Mouse (Mus musculus) cerebellum, adult 11 months (tissue): ENCODE results near the gene Per3.
A peak's percentile ranks its signal among the peaks of the same experiment; 100 is the strongest.

Experiments used
- DNase-seq: peaks from one replicate; pipeline ENCODE4 v3.0.0; 2022

Per3 gene

DNA sequence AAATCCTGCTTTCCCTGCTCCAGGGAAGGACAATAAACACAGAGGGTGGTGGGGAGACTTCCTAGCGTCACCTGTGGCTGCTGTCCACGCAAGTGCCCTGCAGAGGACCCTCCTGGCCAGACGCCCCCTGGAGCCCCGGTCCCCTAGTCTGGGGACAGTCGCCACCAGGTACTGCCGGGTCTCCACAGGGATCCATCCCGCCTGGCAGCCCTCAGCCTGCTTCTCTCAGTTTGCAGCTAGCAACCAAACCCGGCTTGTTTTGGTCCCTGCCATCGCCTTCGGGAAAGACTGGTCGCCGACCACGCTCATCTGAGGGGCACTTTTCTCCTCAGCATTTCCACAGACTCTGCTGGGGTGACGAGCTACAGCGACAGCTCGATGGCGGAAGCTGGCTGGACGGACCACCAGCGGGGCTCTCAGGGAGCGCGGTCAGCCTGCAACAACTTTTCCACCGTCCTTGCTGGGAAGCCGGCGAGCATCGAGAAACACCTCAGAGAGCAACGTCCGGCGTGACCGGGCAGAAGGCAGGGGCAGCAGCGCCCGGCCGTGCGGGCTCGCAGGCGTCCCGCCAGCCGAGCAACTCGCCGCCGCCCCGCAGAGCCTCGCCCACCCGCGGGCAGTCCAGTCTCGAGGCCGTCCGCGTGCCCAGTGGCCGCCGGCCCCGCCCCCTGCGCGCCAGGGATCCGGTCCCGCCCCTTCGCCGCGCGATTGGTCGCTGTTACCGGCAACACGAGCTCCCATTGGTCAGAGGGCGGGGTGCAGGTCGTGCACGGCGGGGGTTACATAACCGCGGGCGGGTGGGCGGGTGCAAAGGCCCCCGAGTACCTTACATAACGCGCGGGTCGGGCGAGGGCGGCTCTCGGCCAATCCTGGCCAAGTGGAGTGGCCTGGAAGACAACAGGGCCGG lies at the start of gene Per3:
Per3 (minus strand) TSS at position 629 of the 907 bp plus-strand sequence.
- peak; percentile 99 for DNase-seq

DNA sequence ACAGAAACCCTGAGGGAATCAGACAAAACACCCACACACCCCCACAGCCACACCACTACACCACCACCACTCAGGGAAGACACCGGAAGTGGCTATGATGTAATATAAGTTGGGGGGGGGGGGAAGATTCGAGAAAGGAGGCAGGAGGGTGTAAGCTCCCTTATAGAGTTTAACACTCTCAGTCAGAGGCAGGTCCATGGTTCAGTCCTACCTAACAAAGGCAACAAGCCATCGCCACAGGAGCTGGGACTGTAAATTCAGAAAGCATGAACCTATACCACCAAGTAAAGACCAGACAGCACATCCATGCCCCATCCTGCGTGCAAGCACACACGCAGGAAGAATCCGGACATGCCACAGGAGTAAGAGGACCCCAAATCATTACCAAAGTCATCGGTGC lies 44.8 kb upstream of the Per3 start, which contains the start of gene Gm13090:
Gm13090 (plus strand) TSS at position 301 of the 400 bp plus-strand sequence.
- peak; percentile 29 for DNase-seq

DNA sequence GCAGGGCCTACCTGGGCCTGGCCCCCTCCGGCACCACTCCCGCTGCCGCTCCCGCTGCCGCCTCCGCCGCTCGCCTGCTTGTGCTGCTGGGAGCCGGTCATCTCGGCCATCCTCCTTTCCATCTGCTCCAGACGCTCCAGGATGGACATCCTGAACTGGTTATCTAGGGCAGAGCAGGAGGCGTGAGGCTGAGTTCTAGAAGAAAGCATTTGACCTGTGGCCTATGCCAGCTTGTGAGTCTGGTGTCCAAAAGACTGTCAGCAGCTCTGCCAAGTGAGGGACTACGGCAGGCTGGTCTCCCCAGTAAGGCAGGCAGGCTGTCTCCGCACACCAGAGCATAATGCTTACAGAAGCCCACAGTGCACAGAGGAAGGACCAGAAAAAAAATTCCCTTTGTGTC lies 44.4 kb upstream of the Per3 start:
- peak; percentile 82 for DNase-seq

DNA sequence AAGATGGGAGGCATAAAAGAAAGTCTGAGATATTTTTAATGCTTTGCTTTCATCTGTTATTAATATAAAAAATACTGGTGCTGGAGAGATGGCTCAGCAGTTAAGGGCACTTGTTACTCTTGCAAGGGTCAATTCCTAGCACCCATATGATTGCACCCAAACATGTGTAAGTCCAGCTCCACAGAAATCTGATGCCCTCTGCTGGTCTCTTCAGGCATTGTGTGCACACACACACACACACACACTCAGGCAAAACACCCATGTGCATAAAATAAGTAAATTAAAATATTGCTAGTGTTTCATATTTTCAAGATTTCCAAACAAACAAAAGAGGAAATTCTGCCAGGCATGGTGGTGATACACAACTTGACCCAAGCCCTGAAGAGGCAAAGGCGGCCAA lies 42.9 kb upstream of the Per3 start:
- no peak for DNase-seq

DNA sequence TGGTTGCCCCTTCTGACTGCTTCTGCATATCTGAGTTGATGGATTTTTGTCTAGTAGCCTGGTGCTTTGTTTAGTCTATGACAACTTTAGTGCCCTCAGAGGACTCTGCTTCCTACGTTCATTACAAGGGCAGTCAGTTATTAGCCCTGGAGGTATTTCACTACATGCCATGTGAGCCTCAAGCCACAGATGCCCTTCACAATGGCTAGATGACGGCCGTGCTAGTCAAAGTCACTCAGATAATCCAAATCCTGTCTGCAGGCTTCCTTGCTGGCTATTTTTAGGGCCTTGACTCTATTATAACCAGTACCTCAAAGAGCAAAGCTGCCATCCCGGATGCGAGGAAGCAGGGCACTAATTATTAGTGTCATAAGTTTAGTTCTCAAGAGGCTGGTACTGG lies 38.6 kb upstream of the Per3 start:
- DNase-seq, result no peak

DNA sequence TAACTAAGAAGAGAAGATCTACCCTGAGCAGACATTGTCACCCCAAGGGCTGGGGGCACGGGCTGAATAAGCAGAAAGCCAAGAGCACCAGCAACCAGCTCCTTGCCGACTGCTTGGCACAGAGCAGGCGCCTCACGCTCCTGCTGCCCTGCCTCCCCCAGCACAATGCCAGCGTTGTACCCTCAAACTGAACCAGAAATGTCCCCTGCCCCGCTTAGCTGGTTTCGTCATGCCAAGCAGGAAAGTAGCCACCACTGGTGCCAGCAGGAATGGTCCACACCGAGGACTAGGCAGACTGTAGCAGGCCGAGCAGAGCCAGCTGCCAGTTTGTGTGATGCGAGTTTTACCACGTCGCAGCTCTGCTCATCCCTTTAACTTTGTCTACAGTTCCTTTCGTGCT lies 37.5 kb upstream of the Per3 start:
- DNase-seq, result no peak

DNA sequence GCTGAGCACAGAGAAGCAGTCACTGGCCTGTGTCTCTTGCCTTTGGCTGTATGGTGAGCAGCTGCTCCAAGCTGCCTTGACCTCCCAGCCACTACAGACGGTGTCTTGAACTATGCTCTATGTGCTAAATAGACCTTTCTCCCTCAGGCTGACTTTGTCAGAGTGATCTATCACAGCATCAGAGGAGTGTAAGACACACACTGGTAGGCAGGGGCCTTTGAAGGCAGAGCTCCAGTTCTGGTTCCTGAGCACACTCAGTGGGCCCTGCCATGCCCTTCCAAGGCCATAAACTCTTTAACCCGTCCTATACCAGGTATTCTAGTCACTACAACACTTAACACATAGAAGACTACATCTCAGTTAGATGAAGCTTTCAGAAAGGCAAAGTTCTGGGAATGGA lies 36.9 kb upstream of the Per3 start:
- no peak for DNase-seq

DNA sequence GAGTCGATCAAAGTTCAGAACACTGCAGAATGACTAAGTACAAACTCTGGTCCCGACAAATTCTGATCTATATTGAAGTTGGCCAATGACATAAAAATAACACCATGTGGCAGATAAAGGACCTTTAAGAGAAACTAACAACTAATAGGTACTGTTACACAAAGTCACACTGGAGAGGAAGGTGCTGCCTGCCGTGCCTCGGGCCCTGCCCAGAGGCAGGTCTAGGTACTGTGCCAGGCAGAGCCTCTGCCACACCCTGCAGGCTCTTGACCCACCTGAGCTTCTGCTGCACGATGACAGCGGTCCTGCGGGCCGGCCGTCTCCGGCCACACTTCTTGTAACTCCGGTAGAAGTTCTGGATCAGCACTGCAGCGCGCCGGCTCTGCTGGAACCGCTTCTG lies 30.4 kb upstream of the Per3 start:
- no peak for DNase-seq

DNA sequence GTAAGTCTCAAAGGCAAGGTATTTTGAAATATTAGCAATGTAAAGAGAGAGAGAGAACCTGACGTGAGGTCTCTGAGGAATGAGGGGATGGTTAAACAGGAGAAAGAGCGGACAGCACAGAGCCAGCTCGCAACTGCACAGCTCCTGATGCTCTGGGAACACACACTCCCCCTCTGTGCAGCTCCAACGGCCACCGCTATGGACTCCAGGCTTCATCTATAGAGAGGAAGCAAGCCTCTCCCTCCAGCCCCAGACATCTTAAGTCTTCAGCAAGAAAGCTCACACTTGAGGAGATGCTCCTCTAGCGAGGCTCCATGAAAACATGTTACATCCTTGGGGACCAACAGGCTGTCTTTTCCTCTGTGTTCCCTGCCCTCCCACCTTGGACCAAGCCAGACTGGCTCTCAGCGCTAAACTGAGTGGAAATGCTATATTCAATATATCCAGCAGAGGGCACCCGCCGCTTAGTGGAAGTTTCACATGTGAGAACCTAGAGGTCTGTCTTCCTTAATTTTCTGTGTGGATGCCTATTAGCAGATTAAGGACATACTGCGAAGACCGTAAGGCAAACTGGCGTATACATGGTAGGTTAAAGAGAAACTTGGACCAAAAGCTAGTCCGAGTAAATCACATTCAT lies 28.8 kb upstream of the Per3 start:
- DNase-seq, result peak; percentile 78

DNA sequence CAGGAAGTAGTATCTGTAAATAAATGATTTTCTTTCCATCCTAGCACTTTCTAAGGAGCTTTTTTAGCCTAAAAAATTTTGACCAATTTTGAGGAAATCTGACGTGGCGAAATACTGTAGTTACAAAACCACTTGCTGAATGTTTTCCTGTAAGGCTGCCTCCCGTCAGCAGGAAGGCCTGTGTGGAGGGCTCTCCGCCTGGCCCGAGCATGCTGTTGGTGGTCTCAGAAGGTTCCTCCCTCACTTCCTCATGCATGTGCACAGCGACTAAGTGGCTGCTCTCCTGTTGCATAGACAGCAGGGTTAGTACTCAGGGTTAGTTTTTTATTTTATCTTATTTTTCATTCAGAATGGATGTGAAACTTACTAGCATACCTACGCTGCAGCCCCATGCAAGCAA lies 26.5 kb upstream of the Per3 start:
- DNase-seq, result no peak

DNA sequence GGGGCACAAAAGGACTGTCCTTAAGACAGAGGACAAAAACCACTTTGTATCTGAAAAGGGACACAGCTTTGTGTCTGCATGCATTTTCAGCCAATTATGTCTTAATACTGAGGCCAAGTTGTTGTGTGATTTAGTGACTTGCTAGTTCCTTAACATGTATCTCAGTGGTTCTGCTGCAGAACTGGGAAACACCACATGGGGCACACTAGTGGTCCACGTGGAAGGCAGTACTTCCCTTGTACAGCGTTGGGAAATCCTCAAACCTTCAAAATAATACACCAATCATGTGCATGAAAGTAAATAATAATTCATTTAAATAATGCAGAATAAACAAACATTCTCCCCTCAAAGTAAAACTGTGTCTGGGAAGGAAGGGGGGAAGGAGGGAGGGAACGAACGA lies 24.3 kb upstream of the Per3 start:
- DNase-seq, result no peak

DNA sequence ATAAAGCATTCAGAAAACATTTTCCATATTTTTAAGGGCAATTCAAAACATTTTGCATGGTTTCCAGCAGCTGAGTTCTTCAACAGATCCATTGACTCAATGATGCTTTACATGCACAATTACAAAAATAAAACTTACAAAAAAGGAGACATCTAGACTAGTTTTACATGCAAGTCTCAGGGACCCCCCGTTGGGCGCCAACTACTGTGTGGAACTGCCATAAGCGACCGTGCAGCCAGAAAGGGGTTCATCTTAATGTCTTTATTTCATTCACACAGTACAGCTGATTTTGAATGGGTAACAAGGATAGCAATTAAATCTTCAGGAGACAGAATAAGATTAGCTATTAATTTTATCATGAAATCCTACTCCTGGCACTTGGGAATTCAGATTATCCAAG lies 15.1 kb upstream of the Per3 start:
- DNase-seq, result no peak

DNA sequence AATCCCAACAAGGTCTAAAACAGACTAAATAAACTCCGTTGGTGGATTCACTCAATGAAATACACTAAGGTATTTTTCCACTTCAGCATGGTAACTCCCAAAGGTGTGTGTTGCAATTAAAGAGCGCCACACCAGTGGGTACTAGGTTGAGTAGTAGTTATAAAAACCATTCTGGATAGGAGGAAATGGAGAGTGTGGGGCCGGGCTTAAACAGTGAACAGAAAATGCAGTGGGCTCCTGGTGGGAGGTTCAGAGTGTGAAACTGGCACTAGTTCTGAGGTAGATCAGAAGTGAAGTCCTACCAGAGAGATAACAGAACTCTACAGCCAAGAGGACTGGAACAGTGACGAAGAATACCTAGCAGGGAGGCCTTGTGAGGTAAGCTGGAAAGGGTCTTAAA lies 14.2 kb upstream of the Per3 start:
- DNase-seq, result no peak

DNA sequence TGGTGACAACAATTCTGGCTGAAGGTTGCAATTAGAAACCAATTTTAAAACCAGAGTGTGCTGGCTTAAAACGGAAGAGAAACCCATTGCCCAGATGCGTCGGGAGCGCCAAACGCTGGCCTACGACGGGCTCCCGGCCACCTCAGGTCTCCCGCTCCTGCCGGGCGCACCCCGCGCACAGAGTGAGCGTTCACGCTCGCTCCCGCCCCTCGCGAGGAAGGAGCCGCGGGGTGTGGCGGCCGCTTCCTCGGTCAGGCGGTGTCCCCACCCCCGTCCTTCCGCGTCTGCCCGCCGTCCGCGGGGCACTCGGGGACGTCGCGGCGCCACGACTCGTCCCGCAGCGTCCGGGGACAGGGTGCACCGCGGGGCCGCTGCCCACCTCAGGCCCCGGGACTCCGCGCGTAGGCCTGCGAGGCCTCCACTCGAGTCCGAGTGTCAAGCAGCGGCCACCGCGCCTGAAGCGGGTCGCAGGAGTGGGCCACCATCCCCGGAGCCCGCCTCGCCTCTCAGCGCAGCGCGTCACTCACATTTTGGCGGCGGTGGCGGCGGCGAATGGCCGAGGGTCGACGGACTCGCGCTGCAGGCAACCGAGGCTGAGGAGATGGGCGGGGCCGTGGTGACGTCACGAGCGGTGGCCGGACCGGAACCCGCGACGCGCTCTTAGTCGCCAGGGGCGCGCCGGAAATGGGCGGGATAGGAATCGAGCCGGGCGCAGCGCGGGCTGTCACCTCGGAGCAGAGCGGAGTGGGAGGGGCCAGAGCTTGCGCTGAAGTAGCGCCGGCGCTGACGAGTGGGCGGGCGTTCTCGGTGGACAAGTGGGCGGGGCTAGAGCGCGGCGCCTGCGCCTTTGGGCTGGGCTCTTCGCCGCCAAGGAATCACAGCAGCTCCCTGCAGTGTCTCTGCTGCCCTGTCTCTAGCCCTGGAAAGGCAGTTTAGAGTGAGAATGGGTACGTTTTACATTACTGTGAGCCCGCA lies 13.2 kb upstream of the Per3 start, which contains the start of gene Vamp3:
Vamp3 (minus strand) TSS at position 617 of the 975 bp plus-strand sequence.
- DNase-seq, result peak; percentile 99

DNA sequence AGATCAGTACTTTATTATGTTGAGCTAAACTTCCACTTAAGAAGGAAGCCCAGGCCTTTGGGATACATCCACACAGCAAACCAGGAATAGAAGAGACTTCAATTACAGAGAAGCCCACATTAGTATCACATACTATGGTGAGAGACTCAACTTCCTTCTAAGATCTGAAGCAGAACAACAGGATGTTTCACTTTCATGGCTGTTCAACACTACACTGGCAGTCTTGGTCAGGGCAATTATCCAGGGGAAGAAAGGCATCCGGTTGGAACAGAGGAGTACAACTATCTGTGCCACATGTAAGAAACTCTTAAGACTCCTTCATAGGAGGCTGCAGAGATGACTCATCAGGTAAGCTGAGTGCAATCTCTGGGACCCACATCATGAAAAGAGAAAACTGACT lies 6.7 kb upstream of the Per3 start:
- no peak for DNase-seq

DNA sequence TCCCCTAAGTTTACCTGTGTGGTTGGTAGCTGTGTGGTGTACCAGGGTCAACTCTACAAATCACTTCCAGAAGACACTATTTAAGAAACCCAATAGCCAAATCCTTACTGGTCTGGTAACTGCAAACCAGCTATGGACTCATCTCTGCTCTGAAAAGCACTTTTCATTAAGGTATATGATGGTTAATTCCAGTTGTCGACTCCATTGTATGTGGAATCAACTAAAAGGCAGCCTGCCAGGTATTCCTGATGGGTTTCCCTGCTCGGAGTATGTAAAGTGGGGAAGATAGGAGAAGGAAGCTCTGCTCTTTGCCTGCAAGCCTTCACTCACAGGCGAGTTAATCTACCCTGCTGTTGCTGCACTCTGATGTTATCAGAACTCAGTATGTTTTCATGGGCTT lies 2.1 kb upstream of the Per3 start:
- no peak for DNase-seq

DNA sequence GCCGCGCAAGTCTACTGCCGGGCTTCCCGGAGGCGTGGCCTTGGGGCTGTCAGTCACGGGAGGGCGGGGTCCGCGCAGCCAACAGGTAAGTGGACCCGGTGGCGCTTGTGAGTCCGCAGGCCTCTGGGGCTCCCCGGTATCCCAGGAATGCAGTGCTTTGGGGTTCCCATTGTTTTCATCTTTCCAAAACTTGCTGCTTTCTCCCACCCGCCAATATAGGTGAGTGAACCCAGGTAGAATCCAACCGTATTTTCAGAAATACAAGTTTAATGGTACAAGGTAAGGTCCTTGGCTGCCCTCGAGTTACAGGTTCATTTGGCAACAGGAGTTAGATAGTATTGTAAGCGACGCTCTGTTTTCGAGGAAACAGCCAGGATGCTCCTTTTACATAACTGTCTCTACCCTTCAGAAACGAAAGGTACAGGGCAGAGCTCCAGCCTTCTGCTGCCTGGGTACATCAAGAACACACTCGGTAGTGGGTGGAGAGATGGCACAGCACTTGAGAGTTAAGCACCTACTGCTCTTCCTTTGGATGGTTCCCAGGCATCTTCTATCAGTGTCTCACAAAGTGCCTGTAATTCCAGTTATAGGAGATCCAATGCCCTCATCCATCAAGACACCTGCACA lies 592 bp upstream of the Per3 start:
- DNase-seq, result no peak

DNA sequence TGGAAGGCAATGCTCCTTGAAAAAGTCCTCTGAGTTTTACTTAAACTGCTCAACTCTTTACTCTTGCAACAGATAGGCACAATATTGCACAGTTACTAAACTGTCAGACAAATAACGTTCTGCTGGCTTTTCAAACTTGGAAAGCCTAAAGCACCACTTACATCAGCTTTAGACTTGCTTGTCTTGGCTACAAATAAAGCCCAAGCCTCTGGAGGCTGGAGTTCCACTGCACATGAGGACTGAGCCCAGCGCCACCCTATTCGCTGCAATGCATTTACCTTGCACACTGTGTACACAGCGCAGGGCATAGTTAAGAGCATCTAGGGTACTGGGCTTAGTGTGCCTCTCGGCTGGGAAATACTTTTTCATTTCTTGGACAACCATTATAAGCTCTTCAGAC lies 1.2 kb downstream of the Per3 start:
- peak; percentile 35 for DNase-seq

DNA sequence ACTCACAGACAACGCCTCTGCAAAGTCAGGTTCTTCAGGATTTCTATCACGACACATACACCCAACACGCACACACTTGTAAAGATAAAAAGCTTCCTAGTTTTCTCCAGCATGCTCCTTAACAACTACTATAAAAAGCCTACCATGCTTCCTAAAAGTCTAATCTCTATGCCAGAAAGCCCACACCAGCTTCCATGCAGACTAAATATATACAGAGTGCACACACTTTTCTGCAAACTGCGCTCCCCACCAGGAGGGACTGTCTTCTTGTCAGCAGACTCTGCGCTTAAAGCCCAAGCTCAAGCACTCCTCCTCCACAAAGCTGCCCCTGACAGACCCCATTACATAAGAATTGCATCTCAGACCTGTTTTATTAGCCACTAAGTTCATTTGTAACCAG lies 3.0 kb downstream of the Per3 start:
- no peak for DNase-seq

DNA sequence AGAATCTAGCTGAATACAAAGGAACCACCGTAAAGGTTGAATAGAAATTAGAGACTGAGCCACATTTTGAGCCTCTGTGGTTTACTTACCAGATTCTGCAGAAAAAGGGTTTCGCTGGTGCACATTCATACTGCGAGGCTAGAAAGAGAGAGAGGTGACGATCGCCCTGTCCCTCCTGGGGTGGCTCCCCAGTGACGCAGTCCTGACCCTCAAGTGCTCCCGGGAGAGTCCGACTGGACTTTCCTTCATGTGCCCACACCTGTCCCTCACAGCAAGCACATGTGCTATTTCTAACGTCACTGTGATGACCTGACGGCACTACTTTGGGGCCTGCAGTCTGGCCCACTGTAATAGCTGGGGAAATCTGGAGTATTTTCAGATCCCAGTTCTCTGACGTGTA lies 6.7 kb downstream of the Per3 start:
- no peak for DNase-seq

DNA sequence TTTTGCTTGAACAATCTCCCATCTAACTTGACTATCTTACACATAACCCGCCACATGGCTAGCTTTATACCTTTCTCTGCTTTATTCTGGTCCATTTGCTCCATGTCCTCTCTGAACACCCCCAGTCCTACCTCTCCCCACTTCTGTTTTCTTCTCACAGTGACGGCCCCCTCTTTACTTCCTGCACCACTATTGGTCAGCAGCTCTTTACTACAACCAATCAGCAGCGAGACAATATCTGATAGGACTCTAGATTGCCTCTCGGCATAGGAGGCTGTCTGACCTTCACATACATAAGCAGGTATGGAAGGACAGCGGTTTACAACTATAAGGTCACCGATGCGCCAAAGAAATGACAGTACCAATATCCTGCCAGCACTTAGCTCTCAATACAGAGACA lies 7.9 kb downstream of the Per3 start:
- DNase-seq, result no peak

DNA sequence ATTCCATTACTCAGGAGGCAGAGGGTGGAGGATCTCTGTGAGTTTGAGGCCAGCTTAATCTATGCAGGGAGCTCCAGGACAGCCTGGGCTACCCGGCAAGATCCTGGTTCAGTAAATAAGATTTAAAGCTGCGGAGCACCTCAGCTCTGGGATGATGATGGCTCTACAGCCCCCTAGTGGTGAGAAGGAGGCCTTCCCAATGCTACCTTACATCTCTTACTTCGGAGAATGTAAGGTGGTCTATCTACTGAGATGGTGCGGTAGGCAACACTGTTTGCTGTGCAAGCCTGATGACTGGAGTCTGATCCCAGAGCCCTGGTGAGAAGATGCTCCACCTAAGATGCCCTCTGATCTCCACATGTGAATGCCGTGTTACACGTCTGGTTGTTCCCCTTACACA lies 17.5 kb downstream of the Per3 start:
- DNase-seq, result peak; percentile 29

DNA sequence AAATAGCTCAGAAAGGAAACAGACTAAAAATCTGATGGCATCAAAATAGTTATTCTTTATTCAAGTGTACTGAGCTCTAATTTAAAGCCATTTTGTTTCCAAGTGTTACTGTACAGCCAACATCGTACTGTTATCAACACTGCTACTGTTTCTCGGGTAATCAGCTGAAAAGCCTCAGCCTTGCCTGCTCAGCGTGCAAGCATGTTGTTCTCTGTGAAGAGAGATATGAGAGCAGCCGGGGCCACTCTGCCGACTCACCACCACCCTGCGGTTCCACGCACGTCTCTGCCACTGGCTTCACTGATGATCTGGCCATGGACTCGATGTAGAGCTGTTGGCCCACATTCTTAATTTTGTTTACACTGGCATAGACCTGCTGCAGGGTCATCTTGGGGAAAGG lies 20.3 kb downstream of the Per3 start:
- no peak for DNase-seq
